Mouse (Mus musculus): Measurements from ENCODE around the gene Smok2a. TPM values are rescaled to one million over a fixed set of nuclear protein-coding genes. Genes with fewer than 3 reads are reported as not detected.
"Not testable (repeated sequence)": the region's sequence is repeated elsewhere in the genome, so short reads cannot be mapped to it uniquely, and the experiment has no call there.

The Smok2a gene
- polyA plus RNA-seq, 1 experiment from 2014 or later, result not detected

DNA sequence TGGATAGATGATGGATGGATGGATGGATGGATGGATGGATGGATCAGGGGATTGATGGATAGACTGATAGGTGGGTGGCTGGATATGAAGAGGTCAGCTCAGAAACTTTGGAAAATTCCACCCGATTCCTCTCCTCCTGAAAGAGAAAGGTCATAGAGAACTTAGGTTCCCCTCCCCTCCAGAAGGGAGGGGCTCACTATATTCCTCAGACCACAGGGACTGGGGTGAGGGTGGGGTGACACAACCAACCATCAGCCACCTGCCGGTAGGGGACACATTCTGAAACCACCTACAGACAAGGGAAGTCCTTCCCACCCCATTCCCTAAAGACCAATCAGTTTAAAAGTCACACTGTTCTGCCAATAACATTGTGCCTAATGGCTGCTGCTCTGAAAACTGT, 14.5 kb upstream of the Smok2a start:
- Histone ChIP-seq H3K9me3 (ENCODE audit: control insufficient read depth, low read length) (peaks cover 25% of the 10 kb centered on the region), H3K9ac (ENCODE audit: low read depth, low read length) (no peak overlapping the region), H3K4me1 (ENCODE audit: control insufficient read depth, insufficient read depth, low read length) (no peaks in the 10 kb centered on the region), H3K36me3 (ENCODE audit: control insufficient read depth, insufficient read depth, low read length) (no peaks in the 10 kb centered on the region), H3K27me3 (ENCODE audit: control insufficient read depth, insufficient read depth, low read length) (no peaks in the 10 kb centered on the region), H3K27ac (ENCODE audit: low read depth, low read length) (no peak overlapping the region), H3K4me2 (replicated peaks; ENCODE audit: low read depth, low read length) (no peak overlapping the region), H3K4me3 (ENCODE audit: low read length) (no peak overlapping the region)
- no peak; the same call in 1 of the 2 replicates for ATAC-seq (ENCODE audit: low FRiP score, low TSS enrichment)
- WGBS, result 88% methylated on average over 2 of the region's 2 CpGs

DNA sequence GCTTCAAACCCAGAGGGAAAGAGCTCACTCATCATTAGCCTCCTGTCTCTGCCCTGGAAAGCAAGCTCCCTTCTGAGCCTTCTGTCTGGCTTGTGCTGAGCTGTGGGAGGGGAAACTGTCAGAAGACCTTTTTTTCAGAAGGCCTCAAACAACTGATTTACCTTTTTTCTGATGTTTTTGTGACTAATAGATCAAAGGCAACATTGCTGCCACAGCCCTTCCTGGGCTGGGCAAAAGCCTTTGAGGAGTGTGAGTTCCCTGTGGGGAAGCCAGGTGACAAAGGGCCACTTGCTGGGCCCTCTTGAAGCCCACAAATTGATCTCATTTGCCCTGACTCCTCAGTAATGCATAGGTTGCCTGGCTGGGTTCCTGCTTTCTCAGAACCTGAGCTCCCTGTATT, 12.5 kb upstream of the Smok2a start:
- not testable (repeated sequence) for H3K36me3 ChIP-seq (ENCODE audit: control insufficient read depth, insufficient read depth, low read length); ATAC-seq (ENCODE audit: low FRiP score, low TSS enrichment); H3K9ac ChIP-seq (ENCODE audit: low read depth, low read length); H3K4me1 ChIP-seq (ENCODE audit: control insufficient read depth, insufficient read depth, low read length); H3K27me3 ChIP-seq (ENCODE audit: control insufficient read depth, insufficient read depth, low read length); H3K4me2 ChIP-seq (replicated peaks; ENCODE audit: low read depth, low read length); H3K4me3 ChIP-seq (ENCODE audit: low read length); H3K27ac ChIP-seq (ENCODE audit: low read depth, low read length)
- peaks cover 43% of the 10 kb centered on the region for H3K9me3 ChIP-seq (ENCODE audit: control insufficient read depth, low read length)

DNA sequence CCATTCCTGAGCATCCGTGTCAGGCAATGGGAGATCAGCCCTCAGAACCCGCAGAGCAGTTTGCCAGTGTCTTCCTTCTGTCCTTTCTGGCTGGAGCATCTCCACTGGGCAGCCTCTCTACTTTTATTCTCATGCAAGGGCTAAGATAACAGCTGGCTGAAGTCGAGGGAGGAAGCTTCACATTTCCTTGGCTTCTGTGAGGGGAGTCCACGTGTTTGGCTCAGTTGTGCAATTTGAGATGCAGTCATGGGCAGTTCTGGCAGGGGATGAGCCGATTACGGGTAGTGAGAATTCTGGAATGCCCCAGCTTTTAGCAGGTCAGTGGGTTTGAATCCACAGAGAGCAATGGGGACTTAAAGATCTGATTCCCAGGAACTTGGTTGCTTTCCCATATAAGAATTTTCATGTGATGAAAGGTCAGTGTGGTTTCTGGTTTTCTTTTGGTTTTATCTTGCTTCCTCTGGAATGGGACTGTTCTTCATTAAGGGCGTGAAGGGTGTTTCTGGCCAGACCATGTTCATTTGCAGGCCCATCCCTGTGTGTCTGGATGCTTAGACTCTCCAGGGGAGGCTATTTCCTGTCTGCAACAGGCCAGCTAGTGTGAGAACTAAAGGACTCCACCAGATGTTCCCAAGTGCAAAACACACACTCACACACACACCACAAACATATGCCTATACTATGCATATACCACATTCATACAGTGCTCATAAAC, 8.7 kb upstream of the Smok2a start:
- H3K36me3 ChIP-seq (ENCODE audit: control insufficient read depth, insufficient read depth, low read length), result no peaks in the 10 kb centered on the region
- no peak overlapping the region for H3K9ac ChIP-seq (ENCODE audit: low read depth, low read length)
- ATAC-seq (ENCODE audit: low FRiP score, low TSS enrichment), result no peak; the same call in 1 of the 2 replicates
- H3K9me3 ChIP-seq (ENCODE audit: control insufficient read depth, low read length), result peaks cover 64% of the 10 kb centered on the region
- no peak overlapping the region for H3K4me2 ChIP-seq (replicated peaks; ENCODE audit: low read depth, low read length)
- H3K27ac ChIP-seq (ENCODE audit: low read depth, low read length), result no peak overlapping the region
- WGBS, result 75% methylated on average over 7 of the region's 7 CpGs
- no peak overlapping the region for H3K4me3 ChIP-seq (ENCODE audit: low read length)
- no peaks in the 10 kb centered on the region for H3K4me1 ChIP-seq (ENCODE audit: control insufficient read depth, insufficient read depth, low read length)
- H3K27me3 ChIP-seq (ENCODE audit: control insufficient read depth, insufficient read depth, low read length), result no peaks in the 10 kb centered on the region

DNA sequence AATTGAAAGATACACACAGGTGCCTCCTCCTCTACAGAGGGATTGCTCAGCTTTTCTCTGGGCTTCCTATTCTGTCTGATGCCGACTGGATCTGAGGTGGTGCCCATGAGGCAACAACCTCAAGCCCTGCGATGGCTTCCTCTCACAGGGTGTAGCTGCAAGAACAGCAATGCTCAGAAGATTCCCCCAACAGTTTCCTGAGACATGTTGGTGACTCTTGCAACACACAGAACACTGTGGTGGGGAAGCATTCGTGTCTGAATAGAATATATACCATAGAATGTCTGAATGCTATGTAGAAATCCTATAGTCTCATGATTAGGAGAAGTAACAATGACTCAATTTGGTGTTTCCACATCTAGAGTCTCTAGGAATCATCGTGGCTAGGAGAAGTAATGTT, 6.8 kb upstream of the Smok2a start:
- H3K36me3 ChIP-seq (ENCODE audit: control insufficient read depth, insufficient read depth, low read length), result no peaks in the 10 kb centered on the region
- 64% methylated on average over 4 of the region's 4 CpGs for WGBS

DNA sequence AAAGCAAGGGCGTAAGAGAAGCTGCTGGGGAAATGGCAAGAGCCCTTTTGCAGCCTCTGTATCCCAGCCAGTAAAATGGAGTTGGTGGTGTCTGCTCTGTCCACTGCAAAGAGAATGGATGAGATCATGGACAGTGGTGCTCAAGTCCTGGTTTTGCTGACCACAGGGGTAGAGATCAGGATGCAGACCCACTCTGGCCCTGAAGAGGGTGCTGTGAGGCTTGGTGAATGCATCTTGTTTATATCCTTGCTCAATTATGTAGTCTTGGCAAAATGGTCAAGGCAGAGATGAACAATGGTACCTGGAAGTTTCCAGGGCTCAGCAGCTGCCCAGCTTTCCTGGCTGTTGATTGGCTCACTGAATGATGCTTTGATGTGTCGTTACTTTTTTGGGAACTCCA, 5.4 kb upstream of the Smok2a start:
- ATAC-seq (ENCODE audit: low FRiP score, low TSS enrichment), result no peak
- Histone ChIP-seq H3K9me3 (ENCODE audit: control insufficient read depth, low read length) (peaks cover 82% of the 10 kb centered on the region), H3K36me3 (ENCODE audit: control insufficient read depth, insufficient read depth, low read length) (no peaks in the 10 kb centered on the region), H3K4me3 (ENCODE audit: low read length) (no peak overlapping the region), H3K4me2 (replicated peaks; ENCODE audit: low read depth, low read length) (no peak overlapping the region), H3K27me3 (ENCODE audit: control insufficient read depth, insufficient read depth, low read length) (no peaks in the 10 kb centered on the region), H3K27ac (ENCODE audit: low read depth, low read length) (no peak overlapping the region), H3K9ac (ENCODE audit: low read depth, low read length) (no peak overlapping the region), H3K4me1 (ENCODE audit: control insufficient read depth, insufficient read depth, low read length) (no peaks in the 10 kb centered on the region)
- WGBS, result 81% methylated on average over 2 of the region's 2 CpGs

More for the DNA sequence above, 6.8 kb upstream of the Smok2a start:
- Histone ChIP-seq H3K4me3 (ENCODE audit: low read length) (no peak overlapping the region), H3K4me2 (replicated peaks; ENCODE audit: low read depth, low read length) (no peak overlapping the region), H3K4me1 (ENCODE audit: control insufficient read depth, insufficient read depth, low read length) (no peaks in the 10 kb centered on the region), H3K27ac (ENCODE audit: low read depth, low read length) (no peak overlapping the region), H3K9ac (ENCODE audit: low read depth, low read length) (no peak overlapping the region), H3K27me3 (ENCODE audit: control insufficient read depth, insufficient read depth, low read length) (no peaks in the 10 kb centered on the region), H3K9me3 (ENCODE audit: control insufficient read depth, low read length) (peaks cover 76% of the 10 kb centered on the region)
- no peak for ATAC-seq (ENCODE audit: low FRiP score, low TSS enrichment)

DNA sequence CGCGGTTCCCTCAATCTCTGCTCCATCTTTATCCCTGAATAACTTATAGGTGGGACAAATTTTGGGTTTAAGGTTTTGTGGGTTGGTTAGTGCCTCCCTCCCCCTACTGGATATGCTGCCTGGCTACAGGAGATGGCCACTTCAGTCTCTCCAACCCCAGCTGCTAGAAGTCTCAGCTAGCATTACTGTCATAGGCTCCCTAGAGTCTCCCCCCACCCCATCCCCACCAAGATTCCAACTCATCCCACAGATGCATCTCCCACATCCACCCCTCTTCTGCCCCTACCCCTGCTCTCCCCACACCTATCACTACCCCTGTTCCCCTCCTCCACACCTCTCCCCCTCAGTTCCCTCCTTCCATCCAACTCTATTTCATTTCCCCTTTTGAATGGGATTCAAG, 933 bp downstream of the Smok2a start:
- 78% methylated on average over 2 of the region's 2 CpGs for WGBS
- H3K27me3 ChIP-seq (ENCODE audit: control insufficient read depth, insufficient read depth, low read length); H3K27ac ChIP-seq (ENCODE audit: low read depth, low read length); H3K4me1 ChIP-seq (ENCODE audit: control insufficient read depth, insufficient read depth, low read length); H3K4me2 ChIP-seq (replicated peaks; ENCODE audit: low read depth, low read length); ATAC-seq (ENCODE audit: low FRiP score, low TSS enrichment); H3K9ac ChIP-seq (ENCODE audit: low read depth, low read length); H3K4me3 ChIP-seq (ENCODE audit: low read length); H3K36me3 ChIP-seq (ENCODE audit: control insufficient read depth, insufficient read depth, low read length): not testable (repeated sequence)
- H3K9me3 ChIP-seq (ENCODE audit: control insufficient read depth, low read length), result peaks cover 64% of the 10 kb centered on the region

DNA sequence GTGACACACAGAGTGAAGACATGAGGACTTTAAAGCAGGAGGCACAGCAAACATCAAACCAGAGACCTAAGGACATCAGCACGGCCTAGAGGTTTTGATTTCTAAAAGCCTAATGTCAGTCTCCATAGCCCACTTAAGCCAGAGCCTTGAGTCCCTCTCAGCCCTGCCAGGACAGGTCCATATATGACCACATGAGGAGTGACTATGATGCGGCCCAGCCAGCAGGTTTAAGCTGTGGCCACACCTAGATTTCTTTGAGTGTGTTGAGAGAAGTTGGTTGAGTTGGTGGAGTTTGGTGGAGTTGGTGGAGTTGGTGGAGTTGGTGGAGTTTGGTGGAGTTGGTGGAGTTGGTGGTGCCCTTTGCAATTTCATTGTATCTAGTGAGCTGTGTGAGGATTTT, 9.0 kb downstream of the Smok2a start, which contains the start of gene Smok2b:
TSS of gene Smok2b (plus strand) at position 301 of the 400 bp plus-strand sequence.
- not testable (repeated sequence) for H3K36me3 ChIP-seq (ENCODE audit: control insufficient read depth, insufficient read depth, low read length); H3K9ac ChIP-seq (ENCODE audit: low read depth, low read length); H3K27ac ChIP-seq (ENCODE audit: low read depth, low read length); ATAC-seq (ENCODE audit: low FRiP score, low TSS enrichment); H3K4me3 ChIP-seq (ENCODE audit: low read length); H3K27me3 ChIP-seq (ENCODE audit: control insufficient read depth, insufficient read depth, low read length); H3K4me2 ChIP-seq (replicated peaks; ENCODE audit: low read depth, low read length); H3K4me1 ChIP-seq (ENCODE audit: control insufficient read depth, insufficient read depth, low read length)
- peaks cover 68% of the 10 kb centered on the region for H3K9me3 ChIP-seq (ENCODE audit: control insufficient read depth, low read length)
- 82% methylated on average over 2 of the region's 2 CpGs for WGBS

DNA sequence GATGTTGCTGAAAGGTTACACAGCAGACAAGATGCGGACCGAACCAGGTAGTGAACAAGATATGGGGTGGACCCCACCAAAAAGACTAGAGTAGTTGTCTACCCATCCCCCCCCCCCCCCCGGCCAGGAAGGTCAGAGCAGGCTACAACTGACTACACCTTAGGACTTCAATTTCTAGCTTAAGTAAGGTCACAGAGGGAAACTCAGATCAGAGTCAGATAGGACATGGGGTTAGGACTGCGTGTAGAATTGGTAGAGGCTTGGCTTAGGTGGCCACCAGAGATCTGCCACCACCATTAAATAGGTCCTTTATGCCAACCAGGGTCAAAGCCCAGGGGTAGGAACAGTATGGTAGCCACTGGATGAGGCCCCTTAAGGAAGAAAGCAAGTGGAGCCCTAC, 18.5 kb downstream of the Smok2a start:
- not testable (repeated sequence) for H3K36me3 ChIP-seq (ENCODE audit: control insufficient read depth, insufficient read depth, low read length); H3K9ac ChIP-seq (ENCODE audit: low read depth, low read length); H3K27ac ChIP-seq (ENCODE audit: low read depth, low read length); H3K4me1 ChIP-seq (ENCODE audit: control insufficient read depth, insufficient read depth, low read length); H3K27me3 ChIP-seq (ENCODE audit: control insufficient read depth, insufficient read depth, low read length); ATAC-seq (ENCODE audit: low FRiP score, low TSS enrichment); H3K4me3 ChIP-seq (ENCODE audit: low read length); H3K4me2 ChIP-seq (replicated peaks; ENCODE audit: low read depth, low read length)
- H3K9me3 ChIP-seq (ENCODE audit: control insufficient read depth, low read length), result peaks cover 39% of the 10 kb centered on the region
- 84% methylated on average over 4 of the region's 4 CpGs for WGBS

DNA sequence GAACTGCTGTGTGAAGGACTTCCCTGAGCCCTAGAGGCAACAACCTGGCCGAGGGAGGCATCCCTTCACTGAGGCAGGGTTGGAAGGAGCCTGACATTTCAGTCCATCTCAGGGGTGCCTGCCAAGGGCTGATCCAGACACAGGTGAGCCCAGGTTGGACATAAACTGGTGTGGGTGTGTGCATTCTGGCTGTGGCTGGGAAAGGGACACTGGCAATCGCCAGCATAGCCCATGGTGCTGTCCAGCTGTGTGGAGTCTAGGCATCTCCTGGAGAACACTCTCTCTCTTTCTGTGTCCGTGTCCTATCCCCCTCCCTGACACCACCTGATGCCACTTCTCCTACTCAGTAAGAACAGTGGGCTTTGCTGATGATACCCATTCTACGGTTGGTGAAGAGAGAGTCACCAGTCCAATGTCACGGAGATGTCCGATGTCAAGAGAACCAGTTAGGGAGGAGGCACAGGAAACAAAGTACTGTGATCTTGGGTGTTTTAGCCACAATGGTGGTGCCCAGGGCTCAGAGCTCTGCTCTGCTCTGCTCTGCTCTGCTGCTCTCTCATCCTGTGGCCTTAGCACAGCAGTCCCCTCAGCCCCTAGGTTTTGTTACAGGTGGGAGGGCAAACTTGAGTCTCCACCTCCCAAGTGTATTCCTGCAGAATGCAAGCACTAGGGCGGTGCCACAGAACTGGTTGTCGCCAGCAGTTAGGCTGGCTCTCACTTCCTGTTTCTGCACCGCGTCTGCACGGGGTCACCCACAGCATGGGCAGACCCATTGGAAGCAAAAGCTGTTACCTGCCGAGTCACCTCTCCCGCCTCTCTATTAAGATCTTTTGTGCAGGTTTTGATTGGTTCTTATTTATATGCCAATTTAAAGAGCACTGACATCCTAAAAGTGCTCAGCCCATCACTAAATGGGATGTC, 20.1 kb downstream of the Smok2a start:
- not testable (repeated sequence) for H3K9ac ChIP-seq (ENCODE audit: low read depth, low read length); H3K27me3 ChIP-seq (ENCODE audit: control insufficient read depth, insufficient read depth, low read length); H3K4me2 ChIP-seq (replicated peaks; ENCODE audit: low read depth, low read length); H3K27ac ChIP-seq (ENCODE audit: low read depth, low read length); H3K4me1 ChIP-seq (ENCODE audit: control insufficient read depth, insufficient read depth, low read length); H3K4me3 ChIP-seq (ENCODE audit: low read length); H3K36me3 ChIP-seq (ENCODE audit: control insufficient read depth, insufficient read depth, low read length)
- 0 out of 2 replicates have a peak, but pooled peaks have one; percentile 39 for ATAC-seq (ENCODE audit: low FRiP score, low TSS enrichment)
- H3K9me3 ChIP-seq (ENCODE audit: control insufficient read depth, low read length), result peaks cover 28% of the 10 kb centered on the region
- WGBS, result 88% methylated on average over 7 of the region's 13 CpGs
